Mouse (Mus musculus): Measurements from ENCODE around the gene Smim13. TPM values are rescaled to one million over a fixed set of nuclear protein-coding genes. Genes with fewer than 3 reads are reported as not detected.
A peak's percentile ranks its signal among the peaks of the same experiment; 100 is the strongest.

Smim13 gene
- total RNA-seq, 2 experiments from 2014 or later, result 141 to 143 TPM

DNA sequence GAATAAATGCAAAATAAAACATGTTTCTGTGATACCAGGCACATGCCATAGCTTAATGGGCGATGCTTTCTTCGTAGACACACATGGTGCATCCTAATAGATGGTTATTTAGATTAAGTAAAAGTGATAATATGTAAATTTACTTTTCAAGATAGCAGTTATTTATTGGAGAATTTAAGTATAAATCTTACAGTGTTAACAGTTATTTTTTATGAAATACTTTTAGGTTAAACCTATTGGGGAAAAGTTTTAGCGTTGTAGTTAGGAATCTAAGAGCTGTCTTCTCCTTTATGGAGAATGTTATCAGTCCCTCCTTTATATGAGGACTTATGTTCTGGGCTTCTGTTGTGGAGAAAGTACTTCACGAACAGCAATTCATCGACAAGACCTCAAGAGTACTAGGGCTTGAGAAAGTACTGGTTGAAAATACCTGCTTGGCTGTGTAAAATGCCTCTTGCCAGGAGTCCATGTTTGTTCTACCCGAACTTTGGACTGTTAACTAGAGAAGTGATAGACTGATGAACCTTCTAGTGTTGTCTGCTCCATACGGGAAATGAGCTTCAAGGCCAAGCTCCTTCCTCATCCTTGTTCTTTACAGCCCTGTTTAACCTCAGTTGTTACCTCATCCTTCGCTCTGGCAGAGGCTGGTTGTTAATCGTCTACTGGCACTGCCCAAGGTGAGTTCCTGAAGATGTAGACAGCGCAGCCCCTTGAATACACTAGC, 24.4 kb downstream of the Smim13 start, which contains the start of gene Gm17364:
Gene Gm17364, minus strand, starts transcription at position 51 of the 724 bp plus-strand sequence.
- Histone ChIP-seq H3K4me3 (no peak within 1 kb of the TSS), H3K27ac (peak within 1 kb of the TSS; percentile 6)
- no peak for DNase-seq (ENCODE audit: low spot score in 2 of 2)
- TF ChIP-seq CTCF (conservative IDR thresholded peaks at IDR 0.05), result no peak

DNA sequence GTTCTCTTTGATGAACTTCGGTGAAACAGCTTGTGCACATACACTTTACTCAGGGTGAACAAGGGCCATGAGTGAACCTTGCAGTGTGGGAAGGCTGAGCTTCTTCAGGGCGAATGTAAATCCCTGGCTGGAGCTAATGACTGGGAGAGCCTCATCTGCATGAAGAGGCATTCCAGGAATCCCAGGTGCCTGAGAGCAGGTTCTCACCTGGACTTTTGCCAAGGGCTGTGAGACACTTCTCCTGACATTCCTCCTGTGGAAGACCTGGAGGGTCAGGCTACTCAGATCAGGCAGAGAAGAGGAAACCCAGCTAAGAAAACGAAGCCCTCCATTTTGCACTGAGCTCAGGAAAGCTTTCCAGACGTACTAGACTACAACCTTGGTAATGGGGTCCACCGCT, 31.1 kb downstream of the Smim13 start:
- no peak for TF ChIP-seq CTCF (conservative IDR thresholded peaks at IDR 0.05)
- H3K27ac ChIP-seq, result no peak overlapping the region
- H3K4me3 ChIP-seq, result no peak overlapping the region
- no peak for DNase-seq (ENCODE audit: low spot score in 2 of 2)

DNA sequence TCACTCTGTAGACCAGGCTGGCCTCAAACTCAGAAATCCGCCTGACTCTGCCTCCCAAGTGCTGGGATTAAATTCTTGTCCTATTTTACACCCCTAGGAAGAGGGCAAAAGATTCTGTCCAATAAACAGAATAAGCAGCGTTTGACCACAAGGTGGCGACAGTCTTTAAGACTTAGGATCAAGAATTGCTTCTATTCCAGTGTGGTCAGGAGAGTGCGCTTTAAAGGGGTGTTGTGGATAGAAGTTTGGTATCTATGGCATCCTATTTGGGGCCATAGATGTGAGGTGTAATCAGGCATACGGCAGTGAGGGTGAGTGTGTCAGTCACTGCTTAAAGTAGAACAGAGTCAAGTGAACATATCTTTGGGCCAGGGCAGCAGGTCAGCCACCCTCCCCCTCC, 33.6 kb downstream of the Smim13 start:
- no peak overlapping the region for H3K4me3 ChIP-seq
- peak; percentile 85 for TF ChIP-seq CTCF (conservative IDR thresholded peaks at IDR 0.05)

DNA sequence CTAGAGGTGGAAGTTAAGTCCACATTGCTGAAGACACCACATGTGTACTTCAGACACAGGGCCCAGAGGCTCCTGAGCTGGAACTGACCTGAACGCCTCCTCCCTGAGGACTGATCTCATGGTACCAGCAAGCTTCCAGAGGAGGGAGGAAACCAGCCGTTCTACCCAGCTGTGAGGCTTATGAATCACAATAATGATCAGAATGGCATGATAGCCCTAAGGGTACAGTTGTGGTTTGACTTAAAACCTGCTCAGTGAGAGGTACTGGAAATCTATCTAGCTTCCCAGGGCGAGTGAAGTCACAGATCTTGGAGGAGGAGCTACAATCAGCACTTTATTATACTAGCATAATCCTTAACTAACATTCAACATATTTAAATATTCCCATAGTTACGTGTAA, 35.8 kb downstream of the Smim13 start:
- Histone ChIP-seq H3K27ac (no peak overlapping the region), H3K4me3 (no peak overlapping the region)
- TF ChIP-seq CTCF (conservative IDR thresholded peaks at IDR 0.05), result no peak
- DNase-seq (ENCODE audit: low spot score in 2 of 2), result no peak

More for the DNA sequence above, 33.6 kb downstream of the Smim13 start:
- no peak overlapping the region for H3K27ac ChIP-seq
- DNase-seq (ENCODE audit: low spot score in 2 of 2), result peak; percentile 64 to 76

DNA sequence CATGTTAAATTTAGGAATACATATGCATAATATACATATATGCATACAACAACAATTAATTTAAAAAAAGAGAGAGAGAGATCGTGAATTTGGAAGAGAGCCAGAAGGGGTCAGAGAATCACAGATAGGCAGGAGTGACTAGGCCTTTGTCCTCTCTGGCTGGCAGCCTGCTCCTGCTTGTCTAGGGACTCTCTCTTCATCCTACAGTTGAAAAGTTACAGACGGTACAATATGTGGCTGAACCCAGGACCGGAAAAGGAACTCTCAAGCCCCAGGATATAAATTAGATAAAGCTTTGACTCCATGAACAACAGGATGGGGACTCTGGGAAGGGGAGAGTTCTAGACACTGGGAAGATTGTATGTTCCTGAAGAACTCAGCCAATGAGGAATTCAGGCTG, 36.6 kb downstream of the Smim13 start:
- Histone ChIP-seq H3K4me3 (no peak overlapping the region), H3K27ac (no peak overlapping the region)
- DNase-seq (ENCODE audit: low spot score in 2 of 2), result no peak
- TF ChIP-seq CTCF (conservative IDR thresholded peaks at IDR 0.05), result no peak

GRCm38 (mm10) chr13:41291466-41291974, 41.9 kb downstream of the Smim13 start:
- no peak for DNase-seq (ENCODE audit: low spot score in 2 of 2)
- TF ChIP-seq CTCF (conservative IDR thresholded peaks at IDR 0.05), result no peak
- Histone ChIP-seq H3K4me3 (no peak overlapping the region), H3K27ac (no peak overlapping the region)

- Histone ChIP-seq H3K4me3 (no peak overlapping the region), H3K27ac (no peak overlapping the region)
- DNase-seq (ENCODE audit: low spot score in 2 of 2), result no peak
- no peak for TF ChIP-seq CTCF (conservative IDR thresholded peaks at IDR 0.05)
These were observed 44.0 kb downstream of the Smim13 start for GRCm38 (mm10) chr13:41293595-41293994.

DNA sequence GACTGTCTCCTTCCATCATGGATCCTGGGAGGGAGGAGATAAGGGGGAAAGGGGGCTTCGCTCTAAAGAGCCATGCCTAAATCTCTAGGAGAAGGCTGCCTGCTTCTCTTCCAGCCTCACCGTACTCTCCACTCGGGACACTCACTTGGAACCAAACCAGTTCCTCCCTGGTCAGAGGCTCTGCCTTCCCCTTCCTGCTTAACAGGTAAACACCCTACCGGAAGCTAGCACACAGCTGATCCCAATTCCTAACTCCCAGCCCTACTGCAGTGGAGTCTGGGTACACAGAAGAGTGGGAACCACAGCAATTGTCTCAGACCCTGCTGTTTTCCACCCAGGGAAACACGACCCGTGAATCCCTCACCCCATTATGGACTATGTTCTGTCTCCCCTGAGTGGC, 46.2 kb downstream of the Smim13 start:
- no peak for TF ChIP-seq CTCF (conservative IDR thresholded peaks at IDR 0.05)
- H3K27ac ChIP-seq, result no peak overlapping the region
- DNase-seq (ENCODE audit: low spot score in 2 of 2), result no peak
- no peak overlapping the region for H3K4me3 ChIP-seq

GRCm38 (mm10) chr13:41296396-41296795, 46.8 kb downstream of the Smim13 start:
- no peak overlapping the region for H3K27ac ChIP-seq
- TF ChIP-seq CTCF (conservative IDR thresholded peaks at IDR 0.05), result no peak
- H3K4me3 ChIP-seq, result no peak overlapping the region
- no peak for DNase-seq (ENCODE audit: low spot score in 2 of 2)

DNA sequence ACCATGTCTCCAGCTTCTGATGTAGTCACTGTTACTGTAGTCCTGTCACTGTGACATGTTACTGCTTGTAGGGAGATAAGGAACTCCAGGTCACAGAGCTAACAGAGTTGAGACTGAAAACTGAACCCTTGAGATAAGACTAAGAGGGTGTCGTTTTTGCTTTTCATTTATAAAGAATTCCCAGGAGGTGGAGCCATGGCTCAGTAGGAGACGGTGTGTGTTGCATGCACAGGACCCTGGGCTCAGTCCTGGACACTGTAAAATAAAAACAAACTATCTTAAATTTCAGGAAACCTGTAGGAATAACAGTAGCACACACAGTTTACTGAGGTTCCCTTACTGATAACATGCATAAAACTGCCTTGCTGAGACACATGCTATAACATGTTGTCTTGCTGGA, 48.9 kb downstream of the Smim13 start:
- H3K27ac ChIP-seq, result no peak overlapping the region
- no peak for DNase-seq (ENCODE audit: low spot score in 2 of 2)
- H3K4me3 ChIP-seq, result no peak overlapping the region
- no peak for TF ChIP-seq CTCF (conservative IDR thresholded peaks at IDR 0.05)

GRCm38 (mm10) chr13:41298996-41299395, 49.4 kb downstream of the Smim13 start:
- no peak for TF ChIP-seq CTCF (conservative IDR thresholded peaks at IDR 0.05)
- no peak overlapping the region for H3K27ac ChIP-seq
- no peak for DNase-seq (ENCODE audit: low spot score in 2 of 2)
- H3K4me3 ChIP-seq, result no peak overlapping the region

DNA sequence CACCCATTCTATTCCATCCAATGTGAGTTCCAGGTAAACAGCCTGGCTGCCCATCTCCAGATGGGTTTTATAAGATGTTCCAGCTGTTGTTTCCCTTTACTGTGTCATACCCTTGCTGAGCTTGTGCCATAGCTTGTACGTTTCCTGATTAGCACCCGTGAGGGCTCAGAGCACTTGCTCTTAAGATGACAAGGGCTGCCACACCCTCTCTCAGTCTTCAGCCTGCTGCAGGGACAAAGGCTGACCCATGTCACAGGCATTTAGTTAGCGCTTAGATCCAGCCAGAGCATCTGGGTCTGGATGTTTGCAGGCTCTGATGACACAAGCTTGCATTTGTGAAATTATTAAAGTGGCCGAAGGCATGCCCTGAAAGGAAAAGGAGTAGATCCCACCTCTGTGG, 50.4 kb downstream of the Smim13 start:
- no peak for TF ChIP-seq CTCF (conservative IDR thresholded peaks at IDR 0.05)
- Histone ChIP-seq H3K27ac (no peak overlapping the region), H3K4me3 (no peak overlapping the region)
- DNase-seq (ENCODE audit: low spot score in 2 of 2), result no peak

DNA sequence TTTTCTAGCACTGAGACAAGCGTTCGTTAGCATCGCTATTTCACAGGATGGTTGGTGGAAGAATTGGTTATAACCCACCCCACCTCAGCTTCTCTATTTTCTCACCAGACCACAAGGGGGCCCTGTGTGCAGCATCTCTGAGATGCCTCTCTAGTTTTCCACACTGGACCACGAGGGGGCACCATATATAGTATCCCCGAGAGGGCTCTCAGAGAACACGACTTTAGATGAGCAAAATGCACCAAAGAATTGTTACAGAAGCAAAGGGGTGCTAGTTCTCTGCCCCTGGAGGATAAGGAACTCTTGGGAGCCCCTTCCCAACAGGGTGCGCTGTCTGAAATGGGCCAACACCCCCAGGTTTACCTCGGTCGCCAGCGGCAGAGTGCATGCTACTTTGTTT, 53.1 kb downstream of the Smim13 start:
- no peak overlapping the region for H3K4me3 ChIP-seq
- TF ChIP-seq CTCF (conservative IDR thresholded peaks at IDR 0.05), result peak; percentile 91
- H3K27ac ChIP-seq, result no peak overlapping the region
- peak; percentile 77 to 88 for DNase-seq (ENCODE audit: low spot score in 2 of 2)

GRCm38 (mm10) chr13:41320749-41321148, 71.1 kb downstream of the Smim13 start:
- H3K4me3 ChIP-seq, result no peak overlapping the region
- H3K27ac ChIP-seq, result peak overlapping the region; percentile 49; the same call in 1 of the 2 replicates
- TF ChIP-seq CTCF (conservative IDR thresholded peaks at IDR 0.05), result no peak
- no peak for DNase-seq (ENCODE audit: low spot score in 2 of 2)

All from layer of hippocampus, adult 2 months (tissue).